Mouse (Mus musculus) frontal cortex, postnatal 36 days (tissue): ENCODE data around the gene Gm26620.
A peak's percentile ranks its signal among the peaks of the same experiment; 100 is the strongest.

Source experiments
- DNase-seq, 2 experiments: peaks; one replicate each; pipeline ENCODE4 v3.0.0; 2022; ENCODE audit warnings: low spot score in 2 of 2

Gene Gm26620

DNA sequence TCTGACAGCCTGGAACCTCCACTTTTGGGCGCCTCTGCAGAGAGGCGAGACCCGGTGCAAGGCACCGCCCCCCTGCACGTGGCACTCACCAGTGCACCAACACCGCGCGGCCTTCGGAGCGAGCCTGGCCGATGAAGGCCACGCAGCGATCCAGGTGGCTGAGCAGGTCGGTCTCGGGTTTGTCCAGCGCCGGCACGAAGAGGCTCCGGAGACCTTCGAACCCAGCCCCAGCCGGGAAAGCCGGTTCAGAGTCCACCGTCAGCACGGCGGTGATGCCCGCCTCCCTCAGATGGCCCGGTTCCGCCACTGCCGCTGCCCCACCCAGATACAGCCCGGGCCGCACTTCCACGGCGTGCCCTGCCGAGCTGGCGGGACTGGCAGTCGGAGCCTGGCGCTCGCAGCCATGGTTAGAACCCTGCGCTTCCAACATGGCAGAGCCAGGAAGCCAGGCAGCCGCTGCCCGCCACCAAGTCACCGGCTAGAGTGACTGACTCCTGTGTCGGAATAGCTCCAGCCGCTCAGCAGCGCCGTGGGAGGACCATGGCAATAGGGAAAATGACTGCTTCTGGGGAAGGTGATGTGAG lies at the start of gene Gm26620, which contains the start of gene Dusp12:
Gene Gm26620, plus strand, starts transcription at position 88 of the 584 bp plus-strand sequence.
Gene Dusp12, minus strand, starts transcription at position 563 of the 584 bp plus-strand sequence.
- DNase-seq, result peak; percentile 86 to 92

DNA sequence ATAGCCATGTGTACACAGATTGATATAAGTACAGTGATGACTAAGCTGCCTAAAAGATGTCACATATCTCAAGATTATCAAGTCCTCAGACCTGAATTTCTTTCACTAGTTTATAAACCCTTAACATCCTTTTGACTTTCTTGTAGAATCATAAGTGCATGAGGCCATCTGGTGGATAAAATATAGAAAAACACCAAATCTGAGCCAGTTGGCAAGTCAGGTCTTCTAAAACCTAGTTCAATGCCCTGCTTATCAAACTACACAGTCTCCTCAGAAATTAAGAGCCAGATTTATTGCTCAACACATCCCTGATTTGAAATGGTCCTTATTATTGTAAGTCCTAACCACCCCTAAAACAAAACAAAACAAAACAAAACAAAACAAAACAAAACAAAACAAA lies 45.2 kb upstream of the Gm26620 start:
- DNase-seq, result no peak

DNA sequence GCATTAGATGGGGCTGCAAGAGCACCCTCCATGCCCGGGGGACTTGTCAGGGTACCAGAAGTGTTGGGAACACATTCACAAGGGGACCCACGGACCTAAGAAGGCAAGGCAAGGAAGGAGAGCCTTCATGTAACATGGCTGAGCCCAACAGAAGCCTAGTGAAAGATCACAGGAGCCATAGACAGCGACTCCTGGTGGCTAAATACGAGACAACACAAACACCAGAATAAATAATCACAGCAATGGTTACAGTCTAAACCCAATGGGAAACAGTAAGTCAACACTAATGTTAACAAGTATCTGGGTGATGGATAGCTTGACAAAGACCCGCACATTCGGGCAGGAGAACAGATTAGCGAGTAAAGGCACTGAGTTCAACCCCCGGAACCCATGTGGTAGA lies 40.5 kb upstream of the Gm26620 start:
- DNase-seq, result no peak

DNA sequence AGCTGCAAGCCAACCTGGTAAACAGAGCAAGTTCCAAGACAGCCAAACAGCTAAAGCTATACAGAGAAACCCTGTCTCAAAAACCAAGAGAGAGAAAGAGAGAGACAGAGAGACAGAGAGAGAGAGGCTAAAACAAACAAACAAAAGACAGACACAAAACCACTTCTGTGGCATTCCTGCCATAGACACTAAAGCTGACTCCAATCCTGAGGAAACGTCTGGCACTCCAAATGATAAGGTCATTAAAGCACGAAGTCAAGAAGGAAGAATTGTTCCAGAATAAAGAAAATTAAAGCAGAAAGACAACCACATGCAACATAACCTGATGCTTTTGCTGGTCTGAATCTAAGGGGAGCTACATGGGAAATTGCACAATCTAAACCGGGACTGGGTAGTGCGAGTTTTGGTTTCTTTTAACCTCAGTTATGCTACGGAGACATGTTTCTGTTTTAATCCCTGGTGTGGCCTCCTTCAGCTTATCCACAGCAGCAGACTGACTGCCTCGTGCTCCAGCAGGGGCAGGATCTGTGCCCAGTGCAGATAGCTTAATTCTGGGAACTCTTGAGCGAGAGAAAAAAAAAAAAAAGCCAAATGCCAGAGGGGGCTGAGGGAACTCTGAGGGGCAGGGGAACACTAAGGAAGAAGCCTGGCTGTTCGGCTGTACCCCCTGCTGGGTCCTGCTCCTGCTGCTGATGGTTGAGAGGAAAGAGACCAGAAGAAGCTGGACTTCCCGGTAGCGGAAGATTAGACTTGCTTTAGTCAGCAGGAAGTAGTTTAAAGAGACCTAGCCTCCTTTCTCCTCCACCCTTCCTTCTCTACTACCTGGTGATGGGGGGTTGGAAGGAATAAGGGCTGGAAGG lies 39.2 kb upstream of the Gm26620 start:
- DNase-seq, result no peak

DNA sequence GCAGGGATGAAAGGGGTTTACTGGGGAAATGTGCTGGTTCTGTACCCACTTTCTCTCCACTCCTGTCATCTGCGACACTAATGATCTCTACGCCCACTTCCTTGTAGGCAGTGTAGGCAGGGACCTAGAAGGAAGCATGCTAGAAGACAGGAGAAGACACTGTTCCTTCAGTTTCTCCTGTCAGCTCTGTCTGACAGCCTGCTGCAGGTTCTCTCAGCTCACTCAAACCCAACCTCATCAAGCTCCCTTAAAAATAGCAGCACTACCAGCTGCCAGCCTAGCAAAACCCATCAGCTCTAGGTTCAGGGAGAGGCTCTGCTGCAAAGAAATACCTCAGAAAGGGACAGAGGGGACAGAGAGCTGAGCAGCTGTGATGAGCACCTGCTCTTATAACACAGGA lies 34.9 kb upstream of the Gm26620 start:
- no peak for DNase-seq

DNA sequence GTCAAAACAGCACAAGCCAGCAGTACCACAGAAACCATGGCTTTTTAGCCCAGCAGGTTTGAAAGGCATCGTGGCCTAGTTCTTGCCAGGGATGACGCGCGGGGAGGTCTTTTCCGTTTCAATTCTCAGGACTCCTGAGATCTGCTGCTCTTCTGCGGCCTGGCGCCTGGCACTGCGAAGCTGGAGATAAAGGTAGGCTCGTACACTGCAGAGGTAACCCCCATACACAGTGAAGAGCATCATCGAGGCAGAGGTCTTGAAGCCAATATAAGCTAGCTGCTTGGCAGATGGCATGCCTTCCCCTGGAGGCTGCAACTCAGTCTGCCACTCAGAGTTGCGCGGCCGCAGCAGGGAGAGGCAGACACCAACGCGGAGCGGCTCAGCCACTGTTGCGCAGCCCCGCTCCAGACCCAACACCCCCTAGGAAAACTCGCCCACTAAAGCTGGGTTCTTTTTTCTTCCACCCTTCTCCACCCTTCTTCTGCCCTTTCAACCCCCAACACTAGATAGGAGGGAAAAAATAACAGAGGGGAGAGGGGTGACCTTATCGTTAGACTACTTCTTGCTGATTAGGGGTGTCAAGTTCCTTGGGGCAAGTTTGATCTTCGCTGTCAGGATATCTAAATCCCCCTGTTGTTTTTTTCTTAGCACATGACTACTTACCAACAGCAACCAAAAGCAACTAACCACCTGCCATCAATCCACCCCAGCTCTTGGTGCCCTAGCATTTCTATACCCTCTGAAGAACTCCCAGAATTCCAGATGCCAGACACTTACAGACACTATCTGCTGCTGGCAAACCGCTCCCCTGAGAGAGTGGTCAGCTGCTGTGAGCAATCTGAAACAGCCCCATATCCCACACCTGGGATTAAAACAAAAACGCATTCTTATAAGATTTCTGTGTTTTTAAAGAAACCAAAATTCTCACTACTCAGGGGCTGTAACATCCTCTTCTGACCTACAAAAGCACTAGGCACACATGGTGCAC lies 33.9 kb upstream of the Gm26620 start:
- DNase-seq, result no peak

DNA sequence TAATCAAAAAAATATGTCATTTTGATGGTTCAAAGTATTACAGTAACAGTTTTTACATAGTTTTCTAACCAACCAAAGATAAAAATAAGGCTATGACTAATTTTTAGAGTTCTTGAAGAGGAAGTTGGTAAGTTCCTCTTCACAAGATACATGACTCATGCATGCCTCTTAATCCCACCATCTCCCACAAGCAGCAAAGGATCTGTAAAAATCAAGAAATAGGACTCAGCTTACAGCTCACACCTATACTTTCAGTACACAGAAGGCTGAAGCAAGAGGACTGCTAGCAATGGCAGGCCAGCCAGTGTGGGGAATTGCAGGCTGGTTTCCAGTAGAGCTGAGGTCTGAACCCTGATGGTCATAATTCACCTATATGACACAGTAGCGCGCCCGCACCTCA lies 31.3 kb upstream of the Gm26620 start:
- DNase-seq, result no peak

DNA sequence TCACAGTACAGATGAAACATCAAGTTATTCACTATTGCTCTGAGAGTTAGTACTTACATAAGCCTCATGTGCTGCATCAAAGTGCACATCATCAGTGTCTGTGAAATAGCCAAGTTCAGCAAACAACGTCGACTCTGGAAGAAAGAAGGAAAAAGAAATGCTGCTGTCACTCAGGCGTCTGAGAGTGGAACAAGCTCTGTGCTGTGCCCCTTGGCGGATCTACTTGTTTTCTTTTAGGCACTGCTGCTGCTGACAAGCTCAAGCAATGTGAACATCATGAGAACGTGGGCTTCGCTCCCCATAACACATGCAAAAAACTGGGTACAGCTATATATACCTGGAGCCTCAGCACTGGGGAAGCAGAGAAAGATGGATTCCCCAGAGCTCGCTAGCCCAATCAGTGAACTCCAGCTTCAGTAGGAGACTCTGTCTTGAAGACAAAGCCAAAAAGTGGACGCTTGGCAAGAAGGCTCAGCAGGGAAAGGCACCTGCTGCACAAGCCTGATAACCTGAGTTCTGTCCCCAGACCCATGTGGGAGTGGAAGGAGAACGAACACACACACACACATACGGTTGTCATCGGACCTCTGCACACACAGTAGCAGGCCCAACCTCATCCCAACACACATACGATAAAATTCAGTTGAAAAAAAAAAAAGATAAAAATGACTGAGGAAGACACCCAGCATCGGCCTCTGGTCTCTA lies 29.7 kb upstream of the Gm26620 start:
- peak in 1 of 2 experiments; percentile 43 for DNase-seq

DNA sequence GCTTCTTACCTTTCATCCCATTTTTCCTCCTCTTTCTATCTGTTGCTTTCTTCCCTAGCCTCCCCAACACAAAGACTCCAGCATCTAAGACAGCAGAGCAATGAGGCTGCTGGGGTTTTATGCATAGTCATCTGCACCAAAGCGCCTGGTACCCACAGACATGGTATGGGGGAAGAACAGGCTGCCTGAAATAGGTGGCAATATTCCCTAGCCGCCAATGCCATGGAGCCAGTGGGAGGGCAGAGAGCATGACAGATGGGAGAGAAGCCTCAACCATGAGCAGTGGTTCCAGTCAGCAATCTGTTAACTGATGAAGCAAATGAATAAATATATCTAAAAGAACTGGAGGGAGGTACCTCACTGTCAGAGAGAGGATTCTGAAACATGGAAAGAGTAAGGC lies 27.5 kb upstream of the Gm26620 start:
- peak; percentile 55 to 66 for DNase-seq

DNA sequence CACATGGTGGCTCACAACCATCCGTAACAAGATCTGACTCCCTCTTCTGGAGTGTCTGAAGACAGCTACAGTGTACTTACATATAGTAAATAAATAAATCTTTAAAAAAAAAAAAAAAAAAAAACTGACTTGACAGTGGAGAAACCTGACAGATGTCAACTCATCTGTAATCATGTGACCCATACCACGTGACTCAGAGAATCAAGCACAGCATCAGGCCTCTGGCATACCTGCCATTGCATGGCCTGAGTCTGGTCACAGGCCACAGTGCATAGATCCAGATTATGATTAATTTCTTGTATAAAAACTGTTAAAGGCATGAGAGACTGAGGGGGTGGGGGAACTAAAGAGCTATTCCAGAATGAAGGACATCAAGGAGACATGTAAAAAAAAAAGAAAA lies 26.0 kb upstream of the Gm26620 start:
- no peak for DNase-seq

DNA sequence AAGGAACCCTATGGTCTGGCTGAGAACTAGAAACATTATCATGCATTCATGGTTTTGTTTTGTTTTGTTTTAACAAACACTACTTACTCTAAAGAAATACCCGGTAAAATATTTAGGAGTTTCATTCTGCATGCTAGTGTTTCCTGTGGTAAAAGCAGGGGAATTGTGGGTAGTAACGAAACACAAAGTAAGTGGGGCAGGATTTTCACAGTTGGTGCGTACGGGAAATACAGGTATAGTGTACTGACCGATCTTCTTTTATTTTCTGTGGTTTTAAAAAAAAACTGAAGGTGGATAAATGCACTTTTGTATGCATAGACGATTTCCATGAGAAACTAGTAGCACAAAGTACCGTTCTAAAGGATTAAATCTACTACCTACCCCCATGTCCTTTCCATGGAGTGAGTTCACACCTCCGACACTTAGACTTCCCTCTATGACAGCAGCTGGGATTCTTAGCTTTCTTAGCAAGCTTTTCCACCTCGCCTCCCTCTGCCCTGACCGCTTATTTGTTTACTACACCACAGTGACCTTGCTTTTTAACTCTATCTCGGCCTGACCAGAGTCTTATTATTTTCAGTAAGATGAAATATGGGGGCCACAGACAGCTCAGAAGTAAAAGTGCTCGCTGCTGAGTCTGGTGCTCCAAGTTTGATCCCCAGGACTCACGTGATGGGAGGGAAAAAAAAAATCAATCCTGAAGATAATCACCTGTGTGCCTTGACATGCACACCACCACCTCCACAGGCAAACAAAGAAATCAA lies 23.0 kb upstream of the Gm26620 start:
- DNase-seq, result no peak

DNA sequence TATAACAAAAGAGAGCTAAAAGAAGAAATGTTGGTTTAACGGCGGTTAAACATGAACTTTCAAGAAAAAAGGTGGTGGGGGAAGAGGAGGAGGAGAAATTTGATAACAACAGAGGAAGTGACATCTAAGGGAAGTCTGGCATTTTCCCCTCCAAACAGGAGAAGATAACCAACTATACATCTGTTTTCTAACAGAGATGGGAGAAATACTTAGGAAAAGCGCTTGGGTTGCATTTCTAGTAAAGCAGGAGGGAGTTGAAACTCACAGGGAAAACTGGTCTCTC lies 22.5 kb upstream of the Gm26620 start:
- DNase-seq, result no peak

DNA sequence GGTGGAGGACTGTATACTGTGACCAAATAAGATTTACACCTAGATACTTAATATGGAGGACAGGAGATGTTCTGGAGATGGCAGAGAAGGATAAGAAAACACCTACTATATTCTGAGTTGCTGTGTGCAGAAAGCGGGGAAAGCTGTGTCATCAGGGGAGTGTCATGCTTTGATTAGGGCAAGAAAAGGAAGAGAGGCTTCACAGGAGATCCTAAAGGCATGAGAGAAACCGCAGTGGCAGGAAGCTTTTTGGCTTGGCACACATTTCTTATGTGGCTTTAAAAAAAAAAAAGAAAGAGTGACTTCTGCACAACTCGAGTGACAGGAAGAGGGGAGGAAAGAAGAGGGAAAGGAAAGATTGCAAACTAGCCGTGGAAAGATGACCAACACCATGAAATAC lies 21.8 kb upstream of the Gm26620 start:
- DNase-seq, result no peak

DNA sequence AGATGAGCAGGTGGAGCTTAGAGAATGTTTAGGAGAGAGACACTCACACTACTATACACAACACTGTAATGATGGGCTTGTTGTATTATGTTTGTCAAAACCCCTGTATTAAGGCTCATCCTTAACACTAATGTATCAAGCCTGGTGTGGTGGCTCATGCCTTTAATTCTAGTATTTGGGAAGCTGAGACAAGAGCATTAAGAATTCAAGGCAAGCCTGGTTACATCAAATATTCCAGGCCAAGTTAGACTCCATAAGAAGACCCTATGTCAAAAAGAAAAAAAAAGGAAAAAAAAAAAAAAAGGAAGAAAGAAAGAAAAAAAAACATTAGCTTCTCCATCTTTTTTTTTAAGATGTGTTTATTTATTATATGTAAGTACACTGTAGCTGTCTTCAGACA lies 20.6 kb upstream of the Gm26620 start:
- DNase-seq, result no peak

DNA sequence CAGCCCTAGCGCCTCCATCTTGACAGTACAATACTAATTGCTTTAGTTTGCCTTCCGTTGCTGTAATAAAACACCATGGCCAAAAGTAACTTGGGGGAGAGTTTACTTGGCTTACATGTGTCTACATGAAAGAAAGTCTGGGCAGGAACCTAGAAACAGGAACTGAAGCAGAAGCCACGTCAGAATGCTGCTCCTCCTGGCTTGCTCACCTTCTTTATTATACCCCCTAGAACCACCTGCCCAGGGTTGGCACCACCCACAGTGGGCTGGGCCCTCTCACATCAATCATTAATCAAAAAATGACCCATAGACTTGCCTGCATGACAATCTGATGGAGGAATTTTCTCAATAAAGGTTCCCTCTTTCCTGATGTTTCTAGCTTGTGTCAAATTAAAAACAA lies 20.1 kb upstream of the Gm26620 start:
- DNase-seq, result no peak

DNA sequence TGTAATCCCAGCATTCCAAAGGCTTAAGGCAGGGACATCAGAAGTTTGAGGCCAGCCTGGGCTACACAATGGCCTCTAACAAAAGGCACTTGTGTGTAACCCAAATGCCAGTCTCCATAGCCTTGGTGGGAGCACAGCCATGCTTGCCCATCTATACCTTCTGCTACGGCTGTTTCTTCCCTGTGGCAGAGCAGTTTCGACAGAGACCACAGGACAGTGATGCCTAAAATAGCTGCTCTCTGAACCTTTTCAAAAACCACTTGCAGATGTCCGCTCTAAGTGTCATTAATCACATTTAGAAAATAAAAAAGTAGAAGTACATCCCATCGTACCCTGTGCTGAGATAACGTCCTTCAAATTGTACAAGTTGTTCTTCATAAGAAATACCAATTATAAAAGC lies 19.5 kb upstream of the Gm26620 start:
- DNase-seq, result no peak

DNA sequence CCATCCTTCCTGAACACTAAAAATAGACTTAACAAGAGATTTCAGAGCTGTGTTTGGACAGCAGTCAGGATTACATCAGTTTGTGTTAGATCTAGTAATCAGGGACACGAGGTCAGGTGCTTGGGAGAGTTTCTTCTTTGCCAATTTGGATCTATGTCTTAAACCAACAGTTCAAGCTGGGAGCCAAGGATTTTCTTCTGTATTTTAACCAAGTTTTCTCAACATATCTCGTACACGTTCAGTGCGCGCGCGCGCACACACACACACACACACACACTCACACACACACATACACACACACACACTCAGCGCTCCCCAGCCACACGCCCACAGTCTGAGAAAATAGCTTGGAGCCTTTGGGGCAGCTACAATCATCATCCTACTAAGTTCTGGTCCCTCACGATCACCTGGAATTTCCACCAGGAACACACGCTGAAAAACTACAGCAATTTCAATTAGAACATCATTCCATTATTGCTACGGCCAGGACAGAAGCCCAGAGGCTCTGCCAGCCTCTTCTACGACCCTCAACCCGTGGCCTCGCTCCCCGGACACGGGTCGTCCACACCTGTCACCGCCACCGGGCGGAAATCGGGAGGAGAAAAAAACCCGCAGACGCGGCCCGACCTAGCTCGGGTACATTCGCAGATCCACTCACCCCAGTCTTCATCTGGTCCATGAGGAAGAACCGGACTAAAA lies 17.7 kb upstream of the Gm26620 start:
- DNase-seq, result no peak

DNA sequence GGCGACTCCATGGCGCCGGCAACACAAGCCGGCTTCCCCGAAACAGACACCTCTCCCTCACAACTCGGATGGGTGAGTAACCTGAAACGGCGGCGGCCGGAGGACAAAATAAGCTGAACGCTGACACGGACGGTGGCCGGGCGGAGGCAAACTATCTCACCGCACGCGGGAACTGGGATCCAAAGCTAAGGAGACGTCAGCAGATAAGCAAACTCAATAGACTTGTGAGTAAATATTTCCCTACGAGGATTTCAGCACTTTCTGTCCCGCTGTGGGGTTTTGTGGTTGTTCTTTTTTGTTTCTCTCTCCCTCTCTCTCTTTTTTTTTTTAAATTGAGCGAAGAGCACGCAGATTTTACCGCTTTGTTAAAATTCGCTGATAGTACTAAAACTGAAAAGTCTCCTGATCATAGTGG lies 17.2 kb upstream of the Gm26620 start, which contains the start of gene Atf6:
Gene Atf6, minus strand, starts transcription at position 81 of the 415 bp plus-strand sequence.
- DNase-seq, result peak; percentile 97 to 98

DNA sequence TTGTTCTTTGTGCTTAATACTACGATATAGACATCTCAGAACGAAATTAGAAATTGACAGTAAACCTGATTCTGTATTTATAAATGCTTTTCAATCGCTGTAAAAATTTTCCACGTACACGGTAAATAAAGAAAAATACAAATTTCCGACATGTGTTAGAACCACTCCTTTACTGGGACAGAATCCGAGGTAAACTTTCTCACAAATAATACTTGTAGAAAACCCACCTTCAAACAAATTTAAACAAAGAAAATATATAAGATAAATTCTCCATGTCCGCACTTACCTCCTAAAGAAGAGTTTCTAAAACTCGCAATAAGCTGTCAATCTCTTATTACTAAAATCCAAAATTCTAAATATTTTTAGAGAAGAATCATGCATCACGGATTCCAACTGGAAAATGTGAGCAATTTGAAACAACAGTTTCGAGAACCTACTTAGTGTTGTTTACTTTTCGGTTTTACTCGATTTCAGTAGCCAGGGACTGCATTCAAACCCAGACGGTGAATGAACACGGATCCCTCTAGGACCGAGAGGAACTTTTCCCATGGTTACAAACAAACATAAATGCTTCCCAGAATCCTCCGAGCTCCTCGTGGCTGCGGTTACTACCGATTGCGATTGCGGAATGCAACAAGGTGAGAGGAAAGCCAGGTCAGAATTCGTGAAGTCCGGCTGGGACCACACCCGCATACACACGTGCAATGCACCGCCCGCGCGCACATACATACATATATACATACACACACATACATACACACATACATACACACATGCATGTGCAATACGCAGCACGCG lies 16.6 kb upstream of the Gm26620 start:
- DNase-seq, result peak; percentile 79 to 91
